Mouse (Mus musculus) stomach, postnatal 0 days (tissue): Measurements from ENCODE around the gene Nox4. TPM values are rescaled to one million over a fixed set of nuclear protein-coding genes. Genes with fewer than 3 reads are reported as not detected.

ENCODE experiments used
- ATAC-seq: fragments of 200-750 bp; cut with Nextera tagmentation; 2 replicates; pipeline ENCODE4 v1.8.0; 2017; ENCODE audit not compliant: low FRiP score, low TSS enrichment
- DNase-seq: peaks from one replicate; pipeline ENCODE4 v3.0.0-alpha.2; 2016; ENCODE audit warnings: low spot score
- H3K27ac ChIP-seq: fragments of 300-500 bp; sonication (generic); replicated peaks from 2 replicates; pipeline ENCODE4 v1.5.1; 2014; ENCODE audit warnings: mild to moderate bottlenecking, control low read depth
- H3K27me3 ChIP-seq: fragments of 300-500 bp; sonication (generic); 2 replicates; pipeline ENCODE4 v1.6.1; 2014; ENCODE audit warnings: low read length; ENCODE audit not compliant: control insufficient read depth, insufficient read depth
- H3K36me3 ChIP-seq: fragments of 300-500 bp; sonication (generic); 2 replicates; pipeline ENCODE4 v1.6.1; 2014; ENCODE audit warnings: low read length, mixed read lengths; ENCODE audit not compliant: control insufficient read depth, insufficient read depth
- H3K4me1 ChIP-seq: fragments of 300-500 bp; sonication (generic); replicated peaks from 2 replicates; pipeline ENCODE4 v1.6.1; 2014; ENCODE audit warnings: antibody characterized with exemption; ENCODE audit not compliant: control insufficient read depth, insufficient read depth
- H3K4me2 ChIP-seq: fragments of 300-500 bp; sonication (generic); replicated peaks from 2 replicates; pipeline ENCODE4 v1.6.1; 2014; ENCODE audit warnings: low read depth, mild to moderate bottlenecking, control low read depth, moderate library complexity
- H3K4me3 ChIP-seq: fragments of 300-500 bp; sonication (generic); 2 replicates; pipeline ENCODE4 v1.5.1; 2014; ENCODE audit warnings: low read depth, low read length, control low read depth
- H3K9ac ChIP-seq: fragments of 300-500 bp; sonication (generic); 2 replicates; pipeline ENCODE4 v1.6.1; 2014; ENCODE audit warnings: mild to moderate bottlenecking, low read length, control low read depth, mixed read lengths
- H3K9me3 ChIP-seq: fragments of 300-500 bp; sonication (generic); 2 replicates; pipeline ENCODE4 v1.6.1; 2016; ENCODE audit warnings: low read length; ENCODE audit not compliant: control insufficient read depth
- CTCF ChIP-seq: IDR thresholded peaks from 2 replicates; pipeline ENCODE4 v1.5.1; 2016; ENCODE audit warnings: antibody characterized with exemption, low read depth, mild to moderate bottlenecking, moderate library complexity
- EP300 ChIP-seq: optimal IDR thresholded peaks from 2 replicates; pipeline ENCODE3; 2016; ENCODE audit warnings: antibody characterized with exemption
- whole genome bisulfite sequencing: fragments of 180-500 bp; shearing (Covaris S2); extraction: QIAGEN DNeasy Blood & Tissue Kit; methylation state at CpG from one replicate; pipeline ENCODE4 v1.1.7; 2014; 5-methylcytosine and 5-hydroxymethylcytosine counted together
- polyA plus RNA-seq: library from polyadenylated mRNA; unstranded; fragments of >200 nt; fragmentation: Nextera tagmentation; extraction: Ambion mirVana; gene quantifications from 2 replicates; pipeline ENCODE4 v1.2.1, GENCODE M21; 2015

The Nox4 gene
- polyA plus RNA-seq, 1 experiment from 2014 or later = 1.6 TPM

DNA sequence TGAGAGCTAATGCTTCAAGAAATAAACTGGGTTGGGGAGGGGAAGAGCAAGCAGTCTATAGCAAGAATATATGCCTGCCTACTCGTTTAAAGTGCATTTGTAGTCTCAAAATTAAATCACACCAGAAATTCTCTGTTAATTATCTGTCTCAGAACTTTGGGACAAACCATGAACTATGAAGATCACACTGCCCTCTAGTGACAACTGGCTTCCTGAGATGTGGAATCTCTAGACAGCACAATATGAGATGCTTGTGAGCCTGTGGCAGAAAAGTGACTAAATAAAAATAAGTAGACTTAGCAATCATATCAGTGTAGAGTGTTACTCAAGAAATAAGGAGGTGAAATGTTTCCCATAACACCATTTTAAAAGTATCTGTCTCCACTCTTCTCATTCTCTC is 31.3 kb downstream of the Nox4 start:
- peak; percentile 73 for TF ChIP-seq CTCF
- no peak for TF ChIP-seq EP300
- H3K27ac ChIP-seq = no peak overlapping the region
- no peaks in the 10 kb centered on the region for H3K9me3 ChIP-seq
- H3K4me1 ChIP-seq = no peaks in the 10 kb centered on the region
- H3K4me2 ChIP-seq = no peak overlapping the region
- DNase-seq = no peak
- H3K36me3 ChIP-seq = no peaks in the 10 kb centered on the region
- ATAC-seq = no peak
- no peak overlapping the region for H3K4me3 ChIP-seq
- 3% methylated on average over 1 of the region's 1 CpGs for WGBS
- no peaks in the 10 kb centered on the region for H3K27me3 ChIP-seq
- no peak overlapping the region for H3K9ac ChIP-seq

DNA sequence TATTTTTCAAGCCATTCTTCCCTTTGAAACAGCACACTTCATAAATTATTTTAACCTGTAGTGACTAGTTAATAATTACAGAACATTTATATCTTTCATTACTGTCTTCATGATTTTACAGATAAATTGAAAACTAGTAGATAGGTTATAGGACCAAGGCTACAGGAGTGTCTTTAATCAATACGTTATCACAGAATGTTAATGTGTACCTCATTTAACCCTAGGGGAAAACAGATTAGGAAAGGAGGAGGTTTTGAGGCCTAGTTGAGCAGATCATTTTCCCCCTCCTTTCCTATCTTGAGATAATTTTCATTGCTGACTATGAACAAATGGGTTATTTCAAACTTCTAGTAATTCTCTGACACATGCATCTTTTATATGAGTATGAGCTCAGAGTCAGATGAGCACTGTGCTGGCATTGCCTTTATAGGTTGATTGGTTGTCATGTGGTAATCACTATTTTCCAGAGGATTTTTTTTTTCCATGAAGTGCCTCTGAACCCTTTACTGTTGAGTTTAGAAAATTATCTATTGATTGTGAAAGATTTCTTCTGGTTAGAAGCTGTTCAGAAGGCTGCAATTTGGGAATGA is 57.9 kb downstream of the Nox4 start:
- 76% methylated on average over 1 of the region's 1 CpGs for WGBS
- Histone ChIP-seq H3K4me3 (no peak overlapping the region), H3K9me3 (no peaks in the 10 kb centered on the region), H3K4me1 (no peaks in the 10 kb centered on the region), H3K36me3 (no peaks in the 10 kb centered on the region), H3K4me2 (no peak overlapping the region), H3K27ac (no peak overlapping the region), H3K9ac (no peak overlapping the region), H3K27me3 (no peaks in the 10 kb centered on the region)
- no peak for DNase-seq
- TF ChIP-seq EP300 = no peak
- no peak for TF ChIP-seq CTCF
- ATAC-seq = no peak

DNA sequence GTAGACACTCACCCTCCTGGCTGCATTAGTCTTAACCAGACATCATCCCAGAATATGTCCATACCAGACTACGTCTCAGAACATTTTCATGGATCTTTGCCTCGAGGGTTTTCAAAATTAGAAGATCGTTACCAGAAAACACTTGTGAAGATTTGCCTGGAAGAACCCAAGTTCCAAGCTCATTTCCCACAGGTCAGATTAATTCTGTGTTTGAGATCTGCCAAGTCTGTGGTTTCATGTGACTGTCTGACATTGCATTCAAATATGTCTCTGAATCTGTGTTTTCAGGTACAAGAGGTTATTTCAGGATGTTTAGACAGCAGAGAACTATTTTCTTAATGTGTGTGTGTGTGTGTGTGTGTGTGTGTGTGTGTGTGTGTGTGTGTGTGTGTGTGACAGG is 75.7 kb downstream of the Nox4 start:
- no peak overlapping the region for H3K9ac ChIP-seq
- 82% methylated on average over 3 of the region's 3 CpGs for WGBS
- H3K4me3 ChIP-seq = no peak overlapping the region
- H3K9me3 ChIP-seq = no peaks in the 10 kb centered on the region
- DNase-seq = no peak
- ATAC-seq = no peak
- TF ChIP-seq EP300 = no peak
- no peak for TF ChIP-seq CTCF
- H3K27me3 ChIP-seq = no peaks in the 10 kb centered on the region
- no peaks in the 10 kb centered on the region for H3K4me1 ChIP-seq
- no peaks in the 10 kb centered on the region for H3K36me3 ChIP-seq
- H3K4me2 ChIP-seq = no peak overlapping the region
- H3K27ac ChIP-seq = no peak overlapping the region

DNA sequence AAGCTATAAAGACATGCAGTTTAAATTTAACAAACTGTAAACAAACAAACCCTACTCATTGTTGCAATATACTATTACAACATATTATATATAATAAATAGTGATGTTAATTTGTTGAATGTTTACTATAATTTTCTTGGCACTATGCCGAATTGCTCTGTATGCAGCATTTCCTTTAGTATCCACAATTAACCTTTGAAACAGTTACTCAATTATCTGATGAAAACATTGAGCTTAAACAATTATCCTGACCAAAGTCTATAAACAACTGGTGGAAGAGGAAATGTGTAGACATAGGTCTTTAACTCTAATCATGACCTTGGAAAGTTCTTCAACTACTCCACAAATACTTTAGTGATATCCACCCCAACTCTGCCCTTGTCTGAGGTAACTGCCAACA is 76.2 kb downstream of the Nox4 start:
- H3K27ac ChIP-seq = no peak overlapping the region
- H3K4me2 ChIP-seq = no peak overlapping the region
- DNase-seq (no peak), ATAC-seq (no peak)
- no peaks in the 10 kb centered on the region for H3K9me3 ChIP-seq
- no peaks in the 10 kb centered on the region for H3K27me3 ChIP-seq
- 84% methylated on average over 1 of the region's 1 CpGs for WGBS
- H3K4me1 ChIP-seq = no peaks in the 10 kb centered on the region
- H3K36me3 ChIP-seq = no peaks in the 10 kb centered on the region
- TF ChIP-seq CTCF (no peak), EP300 (no peak)
- no peak overlapping the region for H3K9ac ChIP-seq
- H3K4me3 ChIP-seq = no peak overlapping the region

DNA sequence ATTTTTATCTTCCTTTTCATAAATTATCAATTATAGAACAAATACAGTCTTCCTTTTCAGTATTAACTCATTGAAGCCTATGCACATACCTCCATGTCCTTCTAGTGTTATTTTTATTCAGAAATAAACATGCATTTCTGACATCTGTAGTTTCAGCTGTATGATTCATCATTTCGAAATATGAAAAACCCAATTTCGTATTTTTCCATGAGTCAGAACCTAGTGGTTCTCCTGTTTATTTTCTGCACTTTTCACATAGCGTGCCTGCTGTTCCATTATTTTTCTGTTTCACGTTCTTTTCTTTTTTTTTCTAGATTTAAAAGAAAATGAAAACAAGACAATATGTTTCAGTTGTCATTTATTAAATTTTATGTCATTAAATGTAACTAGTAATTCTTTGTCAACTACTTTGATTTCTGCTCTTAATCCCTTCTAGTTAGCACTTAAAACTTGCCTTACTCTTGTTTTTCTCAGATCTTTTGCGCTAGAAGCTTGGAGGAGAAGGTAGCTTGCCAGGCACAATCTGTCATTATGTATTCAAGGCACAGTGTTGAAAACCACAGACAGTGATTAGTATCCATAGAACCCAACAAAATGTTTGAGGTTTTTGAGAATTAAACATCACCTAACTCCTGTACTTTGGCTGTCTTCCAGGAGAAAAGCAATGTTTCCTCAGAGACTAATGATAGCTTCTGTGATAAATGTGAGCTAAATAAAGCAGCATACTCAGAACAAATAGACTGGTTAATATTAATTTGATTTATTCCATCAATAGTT is 85.1 kb downstream of the Nox4 start:
- WGBS = 65% methylated on average over 5 of the region's 5 CpGs
- Histone ChIP-seq H3K4me3 (no peak overlapping the region), H3K4me1 (no peaks in the 10 kb centered on the region), H3K9ac (no peak overlapping the region), H3K4me2 (no peak overlapping the region), H3K27ac (no peak overlapping the region), H3K9me3 (no peaks in the 10 kb centered on the region), H3K36me3 (no peaks in the 10 kb centered on the region), H3K27me3 (no peaks in the 10 kb centered on the region)
- ATAC-seq (no peak), DNase-seq (no peak)
- TF ChIP-seq EP300 (no peak), CTCF (no peak)

DNA sequence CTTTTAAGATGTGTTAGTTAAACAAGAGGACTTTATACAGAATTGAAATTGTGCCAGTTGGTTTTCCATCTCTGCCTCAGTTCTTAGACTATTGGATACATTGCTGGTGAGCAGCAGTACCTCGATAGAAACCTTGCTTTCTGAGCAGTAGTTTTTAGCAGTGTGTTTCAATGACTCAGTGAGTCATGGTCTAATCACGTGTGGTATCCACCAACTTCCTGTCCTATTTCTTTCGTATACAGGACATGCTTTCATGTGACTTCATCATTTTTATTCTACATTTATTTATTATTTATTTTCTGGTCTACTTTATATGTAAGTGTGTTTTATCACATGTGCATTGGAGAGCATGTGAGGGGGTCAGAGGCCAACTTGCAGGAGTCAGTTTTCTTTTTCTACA is 99.7 kb downstream of the Nox4 start:
- no peak for DNase-seq
- no peak overlapping the region for H3K27ac ChIP-seq
- H3K4me3 ChIP-seq = no peak overlapping the region
- H3K9me3 ChIP-seq = no peaks in the 10 kb centered on the region
- no peaks in the 10 kb centered on the region for H3K36me3 ChIP-seq
- WGBS = 57% methylated on average over 3 of the region's 3 CpGs
- no peak for ATAC-seq
- TF ChIP-seq EP300 (no peak), CTCF (no peak)
- H3K4me2 ChIP-seq = no peak overlapping the region
- no peaks in the 10 kb centered on the region for H3K27me3 ChIP-seq
- H3K9ac ChIP-seq = no peak overlapping the region
- H3K4me1 ChIP-seq = no peaks in the 10 kb centered on the region
